Mouse (Mus musculus) CD4-positive helper T cell, adult 2 months (primary cell): ENCODE measurements at regions not wholly inside any gene's neighbourhood (a gene's known extent, or its start where the extent isn't known, plus 50 kb on each side); places are given as distances from the start of the nearest gene placed in this dataset.

Source experiments
- DNase-seq: peaks from one replicate; pipeline ENCODE4 v3.0.0-alpha.2; 2012; ENCODE audit warnings: low read depth, missing footprints, low spot score

DNA sequence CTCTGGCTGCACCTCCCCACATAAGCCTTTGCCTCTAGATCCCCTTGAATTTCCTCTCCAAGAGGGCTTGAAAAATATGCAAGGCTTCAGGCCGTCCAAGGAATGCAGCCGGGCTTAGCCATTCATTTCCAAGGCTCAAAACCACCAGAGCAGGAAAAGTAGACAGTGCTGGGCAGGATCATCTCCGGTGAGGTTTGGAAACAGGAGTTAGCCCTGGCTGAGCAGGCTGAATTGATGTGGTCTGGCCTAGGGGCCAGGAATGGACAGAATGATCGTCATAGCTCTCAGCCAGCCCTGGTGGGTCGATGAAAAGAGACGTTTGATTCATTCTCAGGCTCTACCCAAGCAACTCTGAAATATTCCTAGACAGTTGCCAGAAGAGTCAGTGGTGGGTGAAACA is 529.7 kb upstream of the Tnp1 start:
- DNase-seq: no peak

- no peak for DNase-seq
Observed at GRCm38 (mm10) chr1:73541371-73541770, 525.7 kb upstream of the Tnp1 start.

DNA sequence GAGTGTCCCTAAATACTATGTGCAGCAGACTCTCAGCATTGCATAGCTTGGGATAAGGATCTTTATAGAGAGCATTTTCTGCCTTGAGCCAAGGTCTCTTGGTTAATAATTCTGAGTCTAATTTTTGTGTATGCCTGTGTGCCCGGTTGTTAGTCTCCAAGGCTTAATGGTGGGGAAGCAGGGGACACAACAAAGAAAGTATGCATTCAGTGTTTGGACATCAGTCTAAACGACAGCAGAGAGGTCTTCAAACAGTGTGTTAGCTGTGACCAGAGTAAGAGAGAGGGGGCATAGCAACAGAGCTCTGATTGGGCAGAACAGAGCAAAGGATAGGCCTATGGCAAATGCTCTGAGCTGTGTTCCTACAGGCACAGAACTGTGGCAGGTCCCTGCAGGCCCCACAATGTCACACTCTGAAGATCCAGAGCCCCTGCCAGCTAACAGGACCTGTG is 522.7 kb upstream of the Tnp1 start:
- DNase-seq: no peak

DNA sequence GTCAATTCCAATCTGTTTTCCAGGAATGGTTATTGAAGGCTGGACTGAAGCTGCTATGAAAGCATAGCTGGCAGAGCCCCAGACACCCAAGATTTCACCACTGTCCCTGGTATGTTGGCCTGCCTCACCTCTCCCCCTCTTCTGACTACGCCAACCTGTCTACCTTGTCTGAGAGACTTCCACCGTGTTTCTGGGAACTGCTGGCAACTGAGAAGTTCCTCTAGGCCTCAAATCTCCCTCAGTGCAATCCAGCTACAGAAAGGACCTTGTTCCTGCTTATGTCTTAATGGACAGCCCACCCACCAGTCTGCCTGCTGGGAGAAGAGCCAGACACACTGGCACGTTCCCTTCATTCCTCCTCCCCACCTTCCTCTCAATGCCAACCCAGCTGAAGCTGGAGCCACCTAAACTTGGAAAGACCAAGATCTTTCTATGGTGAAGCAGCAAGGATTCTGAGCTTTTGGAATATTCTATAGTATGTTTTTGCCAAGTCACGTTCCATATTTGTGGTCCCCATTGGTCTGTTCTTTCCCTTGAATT is 520.1 kb upstream of the Tnp1 start:
- no peak for DNase-seq

GRCm38 (mm10) chr1:73533526-73533925 is 517.8 kb upstream of the Tnp1 start:
- DNase-seq: no peak

DNA sequence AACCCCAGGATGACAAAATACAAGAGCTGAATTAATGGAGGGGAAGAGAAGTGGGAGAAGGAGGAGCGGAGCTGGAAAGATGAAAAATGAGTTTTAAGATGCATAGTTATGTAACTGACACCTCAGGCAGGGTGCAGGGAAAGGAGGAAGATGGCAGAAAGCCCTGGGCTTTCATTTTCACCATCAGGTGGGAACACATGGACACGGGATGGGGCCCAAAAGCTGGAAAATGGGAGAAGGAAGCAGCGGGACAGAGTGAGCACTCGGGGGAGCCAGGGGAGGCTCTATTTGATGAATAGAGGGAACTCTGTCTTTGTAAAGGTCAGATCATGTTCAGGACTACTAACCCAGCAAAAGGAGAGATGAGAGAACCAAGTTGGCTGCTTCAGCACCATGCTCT is 516.6 kb upstream of the Tnp1 start:
- no peak for DNase-seq

DNA sequence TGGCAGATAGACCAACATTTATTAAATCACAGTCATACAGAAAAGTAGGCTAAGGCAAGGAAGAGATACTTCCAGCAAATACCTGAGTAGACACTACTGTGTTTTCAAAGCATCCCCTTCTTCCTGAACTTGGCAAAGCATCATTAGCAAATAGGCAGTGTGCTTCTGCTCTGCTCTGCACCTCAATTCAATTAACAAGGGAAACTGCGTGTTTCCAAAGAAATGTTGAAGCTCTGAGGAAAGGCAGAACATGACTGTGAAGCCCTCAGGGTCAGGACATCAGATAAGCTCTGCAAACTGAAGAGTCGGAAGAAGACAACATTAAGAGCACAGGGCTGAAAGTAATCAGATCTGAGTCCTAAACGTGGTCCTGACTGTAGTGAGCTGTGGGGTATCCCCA is 516.1 kb upstream of the Tnp1 start:
- DNase-seq: no peak

DNA sequence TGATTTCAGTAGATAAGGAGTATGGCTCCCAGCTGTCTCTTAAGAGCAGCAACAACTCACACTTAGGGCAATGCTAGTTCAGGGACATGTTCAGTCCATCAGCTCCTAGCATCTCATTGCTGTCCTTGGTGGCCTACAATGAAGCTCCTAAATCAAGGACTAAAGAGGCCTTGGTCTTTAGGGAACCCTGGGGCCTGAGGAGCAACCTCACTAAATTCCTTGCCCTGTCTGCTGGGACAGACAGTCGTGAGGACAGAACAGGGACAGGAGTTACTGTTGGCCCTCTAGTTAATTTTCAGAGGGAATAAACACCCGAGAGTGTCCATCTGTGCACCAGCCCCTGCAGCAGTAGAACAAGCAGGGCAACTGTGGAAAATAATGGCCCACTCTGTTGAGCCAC is 514.6 kb upstream of the Tnp1 start:
- no peak for DNase-seq

DNA sequence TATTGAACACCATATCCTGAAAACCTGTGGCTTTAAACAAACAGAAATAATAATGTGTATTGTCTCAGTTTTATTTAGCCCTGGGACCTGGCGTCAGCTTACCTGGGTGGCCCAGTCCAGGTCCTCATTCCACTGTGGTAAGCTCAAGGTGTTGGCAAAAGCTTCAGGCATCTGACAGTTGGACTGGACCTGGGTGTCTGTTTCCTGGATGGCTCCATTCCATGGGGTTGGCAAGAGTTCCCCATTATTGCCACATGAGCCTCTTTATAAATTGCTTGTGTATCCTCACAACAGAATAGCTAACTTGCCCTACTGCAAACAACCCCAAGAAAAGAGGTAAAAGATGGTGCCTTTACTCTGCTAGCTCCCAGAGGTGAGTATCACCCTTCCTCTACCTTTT is 512.9 kb upstream of the Tnp1 start:
- DNase-seq: no peak

DNA sequence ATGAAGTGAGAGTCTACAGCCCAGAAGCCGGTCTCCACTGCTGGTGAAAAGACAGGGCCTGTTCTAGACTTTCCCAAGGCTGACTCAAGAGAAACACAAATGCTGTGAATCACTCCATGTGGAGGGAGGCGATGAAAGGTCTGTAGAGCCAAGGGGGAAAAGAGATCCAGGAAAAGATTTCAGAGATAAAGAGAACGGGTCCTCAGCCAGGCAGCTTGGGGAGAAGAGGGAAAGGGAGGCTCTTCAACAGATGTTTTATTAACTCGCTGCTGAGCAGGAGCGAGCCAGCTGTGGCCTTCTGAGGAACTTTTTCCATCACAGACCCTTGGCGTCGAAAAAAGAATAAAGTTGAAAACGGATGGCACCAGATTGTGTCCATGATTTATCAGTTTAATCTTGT is 500.7 kb upstream of the Tnp1 start:
- no peak for DNase-seq

DNA sequence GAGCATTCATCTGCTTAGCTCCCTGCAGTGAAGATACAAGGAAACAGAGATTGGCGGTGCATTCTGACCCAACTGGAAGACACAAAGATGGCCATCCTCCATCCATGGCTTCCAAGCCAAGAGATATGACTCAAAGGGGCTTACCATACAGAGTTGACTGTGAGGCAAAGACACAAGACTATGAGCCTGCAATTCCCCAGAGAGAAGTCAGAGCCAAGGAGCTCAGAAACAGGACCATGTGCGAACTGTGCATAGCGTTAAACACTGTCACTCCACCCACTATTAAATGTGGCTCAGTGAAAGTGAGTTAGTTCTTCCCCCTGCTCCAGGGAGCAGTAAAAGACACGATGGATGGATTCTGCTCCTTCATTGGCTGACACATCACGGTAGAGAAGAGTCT is 500.1 kb upstream of the Tnp1 start:
- no peak for DNase-seq

GRCm38 (mm10) chr1:73513822-73514221 is 498.1 kb upstream of the Tnp1 start:
- no peak for DNase-seq

DNA sequence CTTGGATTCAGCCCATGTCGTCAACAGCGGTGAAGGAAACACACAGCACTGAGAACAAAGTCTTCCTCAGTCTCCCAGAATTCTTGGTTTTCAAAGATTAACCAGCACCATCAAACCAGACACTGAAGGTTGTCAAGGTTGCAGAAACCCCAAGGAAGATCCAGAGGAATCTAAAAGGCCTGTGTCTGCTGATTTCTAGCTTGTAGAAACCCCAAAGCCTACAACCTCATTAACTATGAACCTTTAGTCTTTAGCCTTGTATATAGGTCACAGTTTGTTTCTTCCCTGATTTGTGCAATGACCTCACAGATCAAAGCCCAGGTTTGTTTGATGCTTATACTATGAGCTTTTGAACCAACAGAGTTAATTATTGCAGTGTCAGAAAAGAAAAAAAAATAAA is 497.1 kb upstream of the Tnp1 start:
- DNase-seq: no peak

DNA sequence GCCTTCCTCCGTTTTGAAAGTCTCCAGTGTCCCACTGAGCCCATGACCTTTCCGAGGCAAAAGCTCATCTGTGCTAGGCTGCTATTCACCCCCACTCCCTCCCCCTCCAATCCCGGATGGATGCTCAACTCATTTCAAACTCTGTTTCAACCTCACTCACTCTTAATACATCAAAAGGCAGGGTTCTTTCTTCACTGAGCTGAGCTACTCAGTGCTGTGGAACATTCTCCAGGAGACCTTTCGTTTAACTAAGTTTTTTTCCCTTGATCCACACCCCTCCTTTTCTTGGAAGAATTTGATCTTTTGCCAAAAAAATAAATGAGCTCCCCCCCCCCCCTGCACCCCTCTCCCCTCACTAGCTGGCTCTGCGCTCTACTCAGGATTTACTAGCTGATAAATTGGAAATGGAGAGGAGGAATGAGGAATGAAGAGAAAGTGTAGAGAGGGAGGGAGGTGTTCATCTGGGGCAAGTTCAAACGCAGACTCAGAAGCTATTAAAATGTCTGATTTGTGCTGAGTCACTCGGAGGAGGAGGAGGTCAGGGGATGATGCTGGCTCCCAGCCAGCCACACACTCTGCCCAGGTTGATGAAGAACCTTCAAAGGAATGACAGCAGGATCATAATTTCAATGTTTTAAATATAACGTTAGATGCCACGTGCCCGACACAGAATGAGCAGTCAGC is 491.5 kb upstream of the Tnp1 start:
- DNase-seq: no peak

- DNase-seq: no peak
Observed at GRCm38 (mm10) chr1:73503611-73504010, 487.9 kb upstream of the Tnp1 start.

- DNase-seq: no peak
Observed at GRCm38 (mm10) chr1:73500671-73501070, 485.0 kb upstream of the Tnp1 start.

- DNase-seq: no peak
Observed at GRCm38 (mm10) chr1:73495971-73496749, 480.5 kb upstream of the Tnp1 start.

GRCm38 (mm10) chr1:73481956-73482355 is 466.2 kb upstream of the Tnp1 start:
- DNase-seq: no peak

DNA sequence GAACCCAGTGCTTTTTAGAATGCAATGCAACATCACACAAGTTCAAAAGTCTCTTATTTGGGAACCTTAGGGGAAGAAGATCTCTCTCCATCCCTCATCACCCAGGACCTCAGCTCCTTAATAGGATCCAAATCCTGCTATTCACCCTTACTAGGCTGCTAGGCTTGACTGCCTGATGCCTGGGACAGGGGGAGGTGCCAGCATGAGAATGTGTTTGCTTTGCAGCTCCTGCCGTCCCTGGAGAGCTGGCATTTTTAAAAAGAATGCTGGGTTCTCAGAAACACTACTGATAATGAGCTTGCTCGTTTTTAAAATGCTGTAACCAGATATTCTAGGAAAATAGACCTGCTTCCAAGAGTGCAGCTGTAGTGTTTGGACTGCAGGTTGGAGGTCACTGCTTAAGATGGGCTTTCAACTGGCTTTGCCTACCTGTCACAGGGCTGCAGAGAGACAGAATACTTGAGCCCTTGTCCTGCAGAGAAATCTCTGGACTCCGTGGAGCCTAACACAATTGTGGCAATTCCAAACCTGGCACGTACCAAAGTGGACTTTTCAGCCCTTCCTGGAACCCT is 463.7 kb upstream of the Tnp1 start:
- DNase-seq: no peak

DNA sequence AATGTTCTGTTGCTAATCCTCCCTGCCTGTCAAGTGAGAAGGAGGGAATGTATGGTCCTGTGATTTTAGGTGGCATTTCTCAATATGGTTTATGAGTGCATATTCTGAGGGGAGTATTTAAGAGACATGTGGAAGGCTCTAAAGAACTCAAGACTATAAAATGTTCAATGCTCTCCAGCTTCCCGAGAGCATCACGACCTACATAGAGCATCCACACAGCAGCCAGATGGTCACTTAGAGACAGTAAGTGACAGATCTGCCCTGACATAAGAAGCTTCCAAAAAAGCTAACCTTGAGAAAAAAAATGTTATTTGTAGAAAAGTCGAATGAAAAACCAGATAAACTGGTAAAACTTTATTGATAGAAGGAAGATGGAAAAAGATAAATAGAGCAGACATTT is 444.9 kb upstream of the Tnp1 start:
- DNase-seq: no peak

DNA sequence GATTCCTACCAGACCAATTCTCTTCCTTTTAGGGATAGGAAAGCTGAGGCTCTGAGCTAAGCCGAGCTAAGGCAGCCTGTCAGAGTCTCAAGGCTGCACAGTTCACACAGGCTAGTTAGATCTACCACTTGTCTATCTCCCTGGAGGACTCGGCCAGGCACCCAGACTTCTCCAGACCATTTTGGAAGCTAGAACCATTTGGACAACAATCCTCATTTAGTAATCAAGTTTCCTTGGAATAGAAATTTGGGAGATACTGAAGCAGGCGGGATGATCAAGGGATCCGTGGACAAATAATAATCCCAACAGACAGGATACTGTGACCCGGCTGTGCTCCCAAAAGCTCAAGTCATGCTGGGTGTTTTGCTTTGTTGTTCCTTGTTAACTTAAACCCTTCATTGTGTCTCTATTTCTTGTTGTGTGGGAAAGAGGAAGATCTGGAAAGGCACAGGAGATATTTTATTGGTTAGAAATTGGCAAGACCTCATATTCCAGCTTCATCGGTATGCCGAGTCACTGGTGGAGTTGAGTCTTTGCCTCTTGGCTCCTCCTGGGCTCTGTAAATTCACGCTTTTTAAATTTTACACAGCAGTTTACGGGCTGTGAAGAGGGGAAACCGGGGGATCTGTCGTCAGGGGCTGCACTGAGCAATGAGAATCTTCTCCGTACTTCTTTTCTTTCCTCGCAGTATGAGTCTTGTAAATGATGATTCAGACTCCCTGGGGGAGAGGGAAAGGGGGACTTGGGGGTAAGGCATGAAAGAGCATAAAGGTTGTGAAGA is 444.2 kb upstream of the Tnp1 start:
- DNase-seq: no peak

- no peak for DNase-seq
Observed at GRCm38 (mm10) chr1:73457261-73457660, 441.6 kb upstream of the Tnp1 start.
